Comparison of ENCODE assay signal across 24 mouse cellular contexts in the genomic region with DNA sequence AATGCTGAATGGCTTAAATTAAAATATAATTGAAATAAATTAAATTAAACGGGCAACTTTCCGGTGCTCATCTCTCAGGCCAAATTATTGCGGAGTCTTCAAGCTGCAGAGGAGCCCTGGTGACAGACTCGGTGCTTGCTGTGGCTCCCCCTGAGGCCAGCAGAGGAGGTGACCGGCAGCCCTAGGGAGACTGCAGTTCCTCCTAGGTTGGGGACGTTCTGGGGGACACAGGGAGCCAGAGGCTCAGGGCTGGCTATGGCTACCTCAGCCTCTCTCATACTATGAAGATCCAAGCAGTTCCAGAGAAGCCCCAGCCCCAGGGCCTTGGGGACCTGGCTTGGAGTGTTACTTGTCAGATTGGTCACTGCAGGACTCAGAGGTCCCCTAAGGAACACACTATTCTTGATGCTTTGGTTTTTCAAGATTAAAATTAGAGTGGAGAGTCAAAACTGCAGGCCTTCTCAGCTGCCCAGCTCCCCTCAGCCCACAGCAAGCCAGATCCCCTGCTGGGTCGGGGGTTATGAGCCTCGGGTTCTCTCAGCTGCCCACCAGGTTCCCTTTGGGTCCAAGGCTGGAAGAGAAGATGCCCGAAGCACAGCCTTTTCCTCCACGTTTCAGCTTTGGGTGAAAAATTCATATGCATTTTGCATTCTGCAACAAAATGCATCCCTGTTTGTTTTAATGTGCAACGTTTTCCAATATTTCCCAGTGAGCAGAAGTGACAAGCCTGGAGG.
DNase-seq lines count a peak whose midpoint lies in the region; ATAC-seq and TF ChIP-seq lines count a peak whose summit lies in the region.
"Had no signal": no experiment of that assay in that cellular context is flagged by ENCODE, and none has a peak within 500 bp of the region (broad histone marks: within the 10 kb centered on the region; RNA-seq: fewer than 3 reads in every experiment).

No protein-coding gene starts in this region.

- WGBS in forebrain, embryonic 14.5 days: 75% methylated on average over 11 of the region's 11 CpGs
- 75% methylated on average over 11 of the region's 11 CpGs for WGBS in forebrain, embryonic 11.5 days
- WGBS in intestine, postnatal 0 days: 79% methylated on average over 11 of the region's 11 CpGs
- 79% methylated on average over 11 of the region's 11 CpGs for WGBS in intestine, embryonic 15.5 days
- WGBS in midbrain, embryonic 16.5 days: 72% methylated on average over 11 of the region's 11 CpGs
- WGBS in midbrain, embryonic 15.5 days: 71% methylated on average over 11 of the region's 11 CpGs
- WGBS in olfactory bulb, adult 2 months: 79% methylated on average over 11 of the region's 11 CpGs

- H3K4me2 ChIP-seq in forebrain, embryonic 14.5 days (ENCODE audit: low read length): no peak overlapping the region
- H3K4me2 ChIP-seq in forebrain, embryonic 11.5 days (ENCODE audit: low read depth, low read length, severe bottlenecking): no peak overlapping the region
- H3K4me2 ChIP-seq in intestine, postnatal 0 days (replicated peaks; ENCODE audit: low read depth): no peak overlapping the region
- H3K4me2 ChIP-seq in intestine, embryonic 15.5 days (replicated peaks): no peak overlapping the region
- H3K4me2 ChIP-seq in midbrain, embryonic 16.5 days (ENCODE audit: low read length): no peak overlapping the region
- H3K4me2 ChIP-seq in midbrain, embryonic 15.5 days: no peak overlapping the region
- H3K4me2 ChIP-seq: embryonic facial prominence, embryonic 12.5 days; forebrain, embryonic 13.5 days; heart, embryonic 11.5 days; kidney, embryonic 15.5 days; liver, embryonic 11.5 days had no signal

- TF ChIP-seq CTCF in intestine, postnatal 0 days (IDR thresholded peaks at IDR 0.05; ENCODE audit: low read depth): 0 out of 2 replicates have a peak, but pooled peaks have one; percentile 15
- TF ChIP-seq CTCF in olfactory bulb, adult 2 months (IDR thresholded peaks at IDR 0.05; ENCODE audit: insufficient read depth, low read depth, low read length): no peak

- H3K27ac ChIP-seq in forebrain, embryonic 14.5 days (ENCODE audit: low read depth, low read length): no peak overlapping the region
- H3K27ac ChIP-seq in forebrain, embryonic 11.5 days (ENCODE audit: low read depth, low read length): no peak overlapping the region
- no peak overlapping the region for H3K27ac ChIP-seq in intestine, postnatal 0 days (ENCODE audit: low read depth, low read length)
- no peak overlapping the region for H3K27ac ChIP-seq in intestine, embryonic 15.5 days
- H3K27ac ChIP-seq in midbrain, embryonic 16.5 days (ENCODE audit: low read length): no peak overlapping the region
- H3K27ac ChIP-seq in midbrain, embryonic 15.5 days: no peak overlapping the region
- no peak overlapping the region for H3K27ac ChIP-seq in olfactory bulb, adult 2 months (ENCODE audit: insufficient read depth, low read depth, low read length)
- H3K27ac ChIP-seq: embryonic facial prominence, embryonic 12.5 days; forebrain, embryonic 13.5 days; kidney, embryonic 15.5 days; macrophage had no signal

- H3K9ac ChIP-seq in forebrain, embryonic 14.5 days (ENCODE audit: low read length): peak overlapping the region; percentile 29; the same call in 1 of the 2 replicates
- H3K9ac ChIP-seq in forebrain, embryonic 11.5 days (ENCODE audit: low read length): no peak overlapping the region
- no peak overlapping the region for H3K9ac ChIP-seq in intestine, postnatal 0 days (ENCODE audit: low read depth, low read length)
- H3K9ac ChIP-seq in intestine, embryonic 15.5 days: no peak overlapping the region
- H3K9ac ChIP-seq in midbrain, embryonic 16.5 days (ENCODE audit: low read depth, low read length): no peak overlapping the region
- no peak overlapping the region for H3K9ac ChIP-seq in midbrain, embryonic 15.5 days
- H3K9ac ChIP-seq: embryonic facial prominence, embryonic 12.5 days; forebrain, embryonic 13.5 days; kidney, embryonic 15.5 days; liver, postnatal 0 days had no signal

- no peaks in the 10 kb centered on the region for H3K9me3 ChIP-seq in forebrain, embryonic 14.5 days (replicated peaks; ENCODE audit: control insufficient read depth, low read length)
- no peaks in the 10 kb centered on the region for H3K9me3 ChIP-seq in forebrain, embryonic 11.5 days (ENCODE audit: control insufficient read depth, low read length)
- H3K9me3 ChIP-seq in intestine, postnatal 0 days (ENCODE audit: control insufficient read depth): no peaks in the 10 kb centered on the region
- no peaks in the 10 kb centered on the region for H3K9me3 ChIP-seq in intestine, embryonic 15.5 days
- H3K9me3 ChIP-seq in midbrain, embryonic 16.5 days (replicated peaks; ENCODE audit: control insufficient read depth, low read length, poor library complexity, severe bottlenecking): no peaks in the 10 kb centered on the region
- no peaks in the 10 kb centered on the region for H3K9me3 ChIP-seq in midbrain, embryonic 15.5 days
- H3K9me3 ChIP-seq: embryonic facial prominence, embryonic 12.5 days; forebrain, embryonic 13.5 days; kidney, embryonic 15.5 days had no signal

- no peaks in the 10 kb centered on the region for H3K4me1 ChIP-seq in forebrain, embryonic 14.5 days (ENCODE audit: control insufficient read depth, insufficient read depth, low read length)
- no peaks in the 10 kb centered on the region for H3K4me1 ChIP-seq in forebrain, embryonic 11.5 days (replicated peaks; ENCODE audit: control insufficient read depth, insufficient read depth, low read length)
- H3K4me1 ChIP-seq in intestine, postnatal 0 days (replicated peaks; ENCODE audit: control insufficient read depth, insufficient read depth, low read length): no peaks in the 10 kb centered on the region
- no peaks in the 10 kb centered on the region for H3K4me1 ChIP-seq in intestine, embryonic 15.5 days (replicated peaks)
- H3K4me1 ChIP-seq in midbrain, embryonic 16.5 days (ENCODE audit: control insufficient read depth, insufficient read depth, low read length): no peaks in the 10 kb centered on the region
- peaks cover 9% of the 10 kb centered on the region for H3K4me1 ChIP-seq in midbrain, embryonic 15.5 days
- H3K4me1 ChIP-seq in olfactory bulb, adult 2 months (ENCODE audit: control insufficient read depth, insufficient read depth, low read length): peaks cover 6% of the 10 kb centered on the region; the same call in 1 of the 2 replicates
- H3K4me1 ChIP-seq: embryonic facial prominence, embryonic 12.5 days; forebrain, embryonic 13.5 days; kidney, embryonic 15.5 days had no signal

- H3K27me3 ChIP-seq in forebrain, embryonic 14.5 days (replicated peaks; ENCODE audit: control insufficient read depth, insufficient read depth, low read length): no peaks in the 10 kb centered on the region
- H3K27me3 ChIP-seq in forebrain, embryonic 11.5 days (ENCODE audit: control insufficient read depth, insufficient read depth, low read length): no peaks in the 10 kb centered on the region
- no peaks in the 10 kb centered on the region for H3K27me3 ChIP-seq in intestine, postnatal 0 days (replicated peaks; ENCODE audit: control insufficient read depth, insufficient read depth, low read length)
- no peaks in the 10 kb centered on the region for H3K27me3 ChIP-seq in intestine, embryonic 15.5 days (replicated peaks)
- no peaks in the 10 kb centered on the region for H3K27me3 ChIP-seq in midbrain, embryonic 16.5 days (ENCODE audit: control insufficient read depth, insufficient read depth, low read depth, low read length)
- H3K27me3 ChIP-seq in midbrain, embryonic 15.5 days (replicated peaks): no peaks in the 10 kb centered on the region
- H3K27me3 ChIP-seq: embryonic facial prominence, embryonic 12.5 days; forebrain, embryonic 13.5 days; kidney, embryonic 15.5 days had no signal

- DNase-seq in forebrain, embryonic 14.5 days (ENCODE audit: low spot score): no peak
- DNase-seq in forebrain, embryonic 11.5 days (ENCODE audit: low spot score): no peak
- no peak for DNase-seq in heart, adult 11 months
- DNase-seq: adrenal gland, postnatal 25 days; cerebellum, adult 11 months; kidney, adult 11 months; liver, postnatal 0 days; right cerebral cortex, postnatal 14 days; thymus, adult 18-20 months; thymus, postnatal 36 days had no signal

- no peak overlapping the region for H3K4me3 ChIP-seq in forebrain, embryonic 14.5 days (ENCODE audit: low read depth, low read length)
- no peak overlapping the region for H3K4me3 ChIP-seq in forebrain, embryonic 11.5 days (ENCODE audit: low read depth, low read length)
- H3K4me3 ChIP-seq in intestine, postnatal 0 days (ENCODE audit: low read depth, low read length): no peak overlapping the region
- no peak overlapping the region for H3K4me3 ChIP-seq in intestine, embryonic 15.5 days (replicated peaks)
- no peak overlapping the region for H3K4me3 ChIP-seq in midbrain, embryonic 16.5 days (ENCODE audit: low read depth, low read length)
- H3K4me3 ChIP-seq in midbrain, embryonic 15.5 days: no peak overlapping the region
- 0 out of 2 replicates have a peak overlapping the region, but pooled peaks have one; percentile 40 for H3K4me3 ChIP-seq in olfactory bulb, adult 2 months (ENCODE audit: insufficient read depth, low read depth, low read length)
- H3K4me3 ChIP-seq: embryonic facial prominence, embryonic 12.5 days; forebrain, embryonic 13.5 days; kidney, embryonic 15.5 days; myocyte had no signal

- no peaks in the 10 kb centered on the region for H3K36me3 ChIP-seq in forebrain, embryonic 14.5 days (ENCODE audit: control insufficient read depth, insufficient read depth, low read length)
- no peaks in the 10 kb centered on the region for H3K36me3 ChIP-seq in forebrain, embryonic 11.5 days (ENCODE audit: control insufficient read depth, insufficient read depth, low read length)
- H3K36me3 ChIP-seq in intestine, postnatal 0 days (ENCODE audit: control insufficient read depth, insufficient read depth): no peaks in the 10 kb centered on the region
- H3K36me3 ChIP-seq in intestine, embryonic 15.5 days: no peaks in the 10 kb centered on the region
- no peaks in the 10 kb centered on the region for H3K36me3 ChIP-seq in midbrain, embryonic 16.5 days (ENCODE audit: control insufficient read depth, insufficient read depth, low read length)
- no peaks in the 10 kb centered on the region for H3K36me3 ChIP-seq in midbrain, embryonic 15.5 days (replicated peaks)
- H3K36me3 ChIP-seq: embryonic facial prominence, embryonic 12.5 days; kidney, embryonic 15.5 days had no signal

- TF ChIP-seq POLR2A in olfactory bulb, adult 2 months (IDR thresholded peaks at IDR 0.05; ENCODE audit: insufficient read depth, low read depth, low read length): no peak

- no peak for ATAC-seq in forebrain, embryonic 14.5 days
- no peak for ATAC-seq in forebrain, embryonic 11.5 days (replicated peaks; ENCODE audit: low FRiP score)
- no peak for ATAC-seq in intestine, postnatal 0 days
- ATAC-seq in intestine, embryonic 15.5 days: no peak
- ATAC-seq in midbrain, embryonic 16.5 days: 0 out of 2 replicates have a peak, but pooled peaks have one; percentile 36
- ATAC-seq in midbrain, embryonic 15.5 days (replicated peaks): no peak
- ATAC-seq: CD4-positive, CD25-positive, alpha-beta regulatory T cell, adult 4 months; forebrain, embryonic 13.5 days; liver, postnatal 0 days; lung, postnatal 0 days had no signal
